Mouse (Mus musculus) splenic B cell, adult 2 months (primary cell): Measurements from ENCODE around the gene Cntln.

Experiments
- DNase-seq: peaks from one replicate; pipeline ENCODE4 v3.0.0-alpha.2; 2011; ENCODE audit warnings: low read depth, low spot score
- H3K27me3 ChIP-seq: 2 replicates; pipeline ENCODE4 v1.6.1; 2012; ENCODE audit warnings: mild to moderate bottlenecking, low read length, moderate library complexity, mixed read lengths; ENCODE audit not compliant: control insufficient read depth, poor library complexity, insufficient read depth, severe bottlenecking
- H3K36me3 ChIP-seq: 2 replicates; pipeline ENCODE4 v1.6.1; 2012; ENCODE audit warnings: mild to moderate bottlenecking, low read length, moderate library complexity, mixed read lengths; ENCODE audit not compliant: control insufficient read depth, poor library complexity, insufficient read depth, severe bottlenecking

Gene Cntln

DNA sequence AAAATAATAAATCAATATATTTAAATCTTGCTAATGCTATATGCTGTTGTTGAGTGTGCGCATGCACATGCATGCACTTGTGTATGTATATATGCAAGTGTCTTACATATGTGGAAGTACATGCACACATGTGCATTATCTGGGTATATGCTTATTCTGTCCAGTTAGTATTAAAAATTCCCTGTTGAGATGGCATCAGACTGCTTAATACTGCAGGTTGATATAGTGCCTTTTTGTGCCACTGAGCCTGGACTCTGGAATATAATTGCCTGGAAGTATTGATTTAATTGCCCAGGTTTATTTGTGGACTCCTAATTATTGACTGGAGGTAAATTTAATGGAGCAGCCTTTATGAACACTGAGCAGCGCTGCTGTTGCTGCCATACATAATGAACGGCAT lies 236.2 kb downstream of the Cntln start:
- H3K36me3 ChIP-seq, result no peaks in the 10 kb centered on the region
- no peak for DNase-seq
- no peaks in the 10 kb centered on the region for H3K27me3 ChIP-seq

DNA sequence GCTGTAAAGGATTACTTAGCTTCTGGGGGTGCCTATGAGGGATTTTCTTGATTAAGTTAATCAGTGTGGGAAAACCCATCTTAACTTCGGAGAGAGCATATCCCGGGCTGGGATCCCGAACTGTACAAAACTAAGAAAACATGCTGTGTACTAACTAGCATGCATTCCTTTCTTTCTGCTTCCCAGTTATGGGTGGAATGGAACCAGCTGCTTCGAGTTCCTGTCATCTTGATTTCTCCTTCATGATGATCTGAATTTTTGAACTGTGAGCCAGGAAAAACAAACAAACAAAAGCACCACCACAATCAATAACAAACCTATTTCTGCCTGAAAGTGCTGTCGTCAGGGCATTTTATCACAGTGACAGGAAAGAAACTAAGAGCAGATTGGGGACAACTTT lies 265.6 kb downstream of the Cntln start:
- DNase-seq, result no peak
- H3K36me3 ChIP-seq, result no peaks in the 10 kb centered on the region
- no peaks in the 10 kb centered on the region; the same call in 1 of the 2 replicates for H3K27me3 ChIP-seq

GRCm38 (mm10) chr4:85151881-85152280 lies 267.8 kb downstream of the Cntln start:
- H3K36me3 ChIP-seq, result no peaks in the 10 kb centered on the region
- DNase-seq, result no peak
- H3K27me3 ChIP-seq, result no peaks in the 10 kb centered on the region; the same call in 1 of the 2 replicates

GRCm38 (mm10) chr4:85154361-85154760 lies 270.3 kb downstream of the Cntln start:
- no peaks in the 10 kb centered on the region for H3K36me3 ChIP-seq
- H3K27me3 ChIP-seq, result no peaks in the 10 kb centered on the region; the same call in 1 of the 2 replicates
- DNase-seq, result no peak

- H3K36me3 ChIP-seq, result no peaks in the 10 kb centered on the region
- DNase-seq, result no peak
- H3K27me3 ChIP-seq, result no peaks in the 10 kb centered on the region
Observed at GRCm38 (mm10) chr4:85161156-85161555, 277.0 kb downstream of the Cntln start.

- H3K27me3 ChIP-seq, result no peaks in the 10 kb centered on the region
- DNase-seq, result no peak
- no peaks in the 10 kb centered on the region for H3K36me3 ChIP-seq
Observed at GRCm38 (mm10) chr4:85162468-85163312, 278.6 kb downstream of the Cntln start.

- Histone ChIP-seq H3K36me3 (no peaks in the 10 kb centered on the region), H3K27me3 (no peaks in the 10 kb centered on the region)
- no peak for DNase-seq
Observed at GRCm38 (mm10) chr4:85163313-85163615, 279.2 kb downstream of the Cntln start.

DNA sequence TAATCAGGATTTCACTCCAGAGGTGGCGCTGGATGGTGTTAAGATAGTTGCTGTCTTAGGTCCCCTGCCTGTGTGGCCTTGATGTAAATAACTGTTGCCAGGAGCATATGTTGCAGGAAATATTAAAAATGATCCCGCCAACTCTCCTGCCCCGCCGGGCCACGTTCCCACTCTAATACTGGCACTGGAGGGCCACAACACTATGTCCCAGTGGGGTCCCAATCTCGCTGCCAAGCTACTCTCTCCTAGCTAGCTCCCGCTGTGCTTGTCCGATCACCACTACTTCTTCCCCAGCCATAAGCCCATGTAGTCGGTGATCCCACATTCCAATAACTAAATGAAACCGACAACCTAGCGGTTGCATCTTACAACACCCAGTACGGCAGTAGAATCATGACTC lies 283.9 kb downstream of the Cntln start:
- DNase-seq, result no peak
- Histone ChIP-seq H3K27me3 (no peaks in the 10 kb centered on the region), H3K36me3 (no peaks in the 10 kb centered on the region)

DNA sequence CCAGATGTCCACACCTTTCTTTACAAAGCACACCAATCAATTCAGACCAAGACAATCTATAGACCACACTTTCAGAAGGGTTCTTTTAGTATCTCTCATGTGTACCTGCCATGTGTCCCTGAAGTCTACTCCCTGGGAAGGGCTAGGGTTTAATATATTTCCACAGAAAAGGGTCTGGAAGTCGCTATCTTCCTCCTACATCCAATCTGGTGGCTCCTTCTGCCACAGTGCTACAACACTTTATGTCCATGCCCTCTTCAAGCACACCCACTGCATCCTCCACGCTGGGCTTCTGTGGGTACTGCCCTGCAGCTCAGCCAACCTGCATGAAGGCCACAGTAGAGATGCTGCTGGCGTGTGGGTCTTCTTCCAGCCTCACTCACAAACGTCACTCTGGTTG lies 291.4 kb downstream of the Cntln start:
- Histone ChIP-seq H3K36me3 (no peaks in the 10 kb centered on the region), H3K27me3 (no peaks in the 10 kb centered on the region)
- DNase-seq, result no peak

DNA sequence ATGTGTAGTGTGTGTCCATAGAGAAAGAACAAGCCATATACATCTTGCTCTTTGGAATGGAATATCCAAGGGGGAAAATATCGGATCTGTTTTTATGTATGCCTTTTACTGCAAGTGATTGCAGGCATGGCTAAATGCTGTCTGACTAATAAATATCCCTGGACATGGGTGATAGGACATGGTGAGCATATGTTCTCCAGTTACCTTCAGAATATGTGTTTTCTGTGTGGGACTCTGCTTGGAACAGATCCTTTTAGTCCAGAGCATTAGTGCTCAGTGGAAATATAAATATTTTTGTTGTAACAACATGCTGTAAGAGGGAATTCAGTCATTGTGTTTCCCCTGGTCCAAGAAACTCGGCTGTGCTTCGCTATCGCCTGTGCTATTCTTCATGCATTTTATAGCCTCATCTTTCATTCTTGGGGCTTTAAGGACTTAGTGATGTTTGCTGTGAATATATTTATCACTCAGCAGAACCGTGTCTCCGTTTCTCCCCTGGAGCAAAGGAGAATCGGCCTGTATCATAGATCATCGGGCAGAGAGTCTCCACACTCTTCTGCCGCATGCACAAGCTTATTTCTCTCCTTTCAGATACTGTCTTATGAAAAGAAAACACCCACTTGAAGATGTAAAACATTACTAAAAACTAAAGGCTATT lies 294.4 kb downstream of the Cntln start:
- no peak for DNase-seq
- no peaks in the 10 kb centered on the region for H3K27me3 ChIP-seq
- H3K36me3 ChIP-seq, result no peaks in the 10 kb centered on the region
